Mouse (Mus musculus): ENCODE results near the gene Sec31a. TPM values are rescaled to one million over a fixed set of nuclear protein-coding genes. Genes with fewer than 3 reads are reported as not detected.

Sec31a gene
- total and polyA plus RNA-seq, 2 experiments from 2014 or later: 85.0 to 227 TPM

DNA sequence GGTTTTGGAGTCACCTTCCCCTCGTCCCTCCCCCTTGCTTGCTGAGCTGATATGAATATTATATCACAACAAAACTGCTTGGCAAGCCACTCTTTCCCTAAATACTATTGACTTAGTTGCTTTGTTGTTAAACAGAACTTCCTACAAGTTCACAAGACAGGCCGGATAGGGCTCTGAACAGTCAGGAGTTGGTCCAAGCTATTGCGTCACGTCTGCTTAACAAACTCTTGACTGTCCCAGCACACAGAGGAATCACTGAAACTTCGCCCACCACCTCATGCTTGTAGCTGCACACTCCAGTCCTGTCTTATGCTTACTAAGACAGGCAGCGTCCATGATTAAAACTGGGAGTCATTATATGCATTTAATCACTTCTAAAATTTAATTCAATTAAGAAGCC lies 46.9 kb downstream of the Sec31a start:
- Histone ChIP-seq H3K9ac (replicated peaks; ENCODE audit: low read length, poor library complexity, severe bottlenecking) (no peak overlapping the region), H3K4me2 (ENCODE audit: low read depth, low read length, poor library complexity, severe bottlenecking) (no peak overlapping the region), H3K9me3 (ENCODE audit: low read length) (no peaks in the 10 kb centered on the region), H3K36me3 (ENCODE audit: insufficient read depth, low read length) (peaks cover 61% of the 10 kb centered on the region), H3K4me3 (ENCODE audit: low read depth, low read length) (no peak overlapping the region), H3K4me1 (ENCODE audit: insufficient read depth, low read length) (no peaks in the 10 kb centered on the region), H3K27ac (ENCODE audit: low read depth, low read length) (no peak overlapping the region), H3K27me3 (ENCODE audit: insufficient read depth, low read length) (no peaks in the 10 kb centered on the region)
- 91% methylated on average over 6 of the region's 6 CpGs for WGBS
- ATAC-seq (ENCODE audit: low FRiP score): no peak
- no peak for TF ChIP-seq CTCF (IDR thresholded peaks at IDR 0.05)
- DNase-seq (ENCODE audit: low spot score): no peak

DNA sequence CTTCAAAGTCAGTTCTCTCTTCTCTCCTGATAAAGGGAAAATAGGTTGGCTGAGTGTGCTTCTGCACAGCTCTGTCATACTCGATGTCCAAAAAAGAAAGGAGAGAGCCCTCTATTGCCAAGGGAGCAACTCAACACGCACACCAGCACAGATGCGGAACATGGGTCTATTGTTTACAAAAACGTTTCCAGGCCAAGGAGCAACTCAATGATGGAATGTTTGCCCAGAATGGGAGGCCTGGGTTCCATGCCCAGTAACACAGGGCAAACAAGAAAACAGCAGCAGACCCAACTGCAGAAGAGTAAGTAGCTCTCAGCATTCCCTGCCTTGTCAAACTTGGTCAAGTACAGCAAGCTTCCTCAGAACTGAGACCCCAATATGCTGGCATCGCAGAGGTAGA lies 47.5 kb downstream of the Sec31a start:
- peaks cover 63% of the 10 kb centered on the region for H3K36me3 ChIP-seq (ENCODE audit: insufficient read depth, low read length)
- no peak overlapping the region for H3K9ac ChIP-seq (replicated peaks; ENCODE audit: low read length, poor library complexity, severe bottlenecking)
- 71% methylated on average over 5 of the region's 5 CpGs for WGBS
- no peaks in the 10 kb centered on the region for H3K27me3 ChIP-seq (ENCODE audit: insufficient read depth, low read length)
- no peak overlapping the region for H3K27ac ChIP-seq (ENCODE audit: low read depth, low read length)
- no peak overlapping the region for H3K4me3 ChIP-seq (ENCODE audit: low read depth, low read length)
- no peak for TF ChIP-seq CTCF (IDR thresholded peaks at IDR 0.05)
- H3K4me1 ChIP-seq (ENCODE audit: insufficient read depth, low read length): no peaks in the 10 kb centered on the region
- ATAC-seq (ENCODE audit: low FRiP score) (no peak), DNase-seq (ENCODE audit: low spot score) (no peak)
- H3K4me2 ChIP-seq (ENCODE audit: low read depth, low read length, poor library complexity, severe bottlenecking): no peak overlapping the region
- H3K9me3 ChIP-seq (ENCODE audit: low read length): no peaks in the 10 kb centered on the region

DNA sequence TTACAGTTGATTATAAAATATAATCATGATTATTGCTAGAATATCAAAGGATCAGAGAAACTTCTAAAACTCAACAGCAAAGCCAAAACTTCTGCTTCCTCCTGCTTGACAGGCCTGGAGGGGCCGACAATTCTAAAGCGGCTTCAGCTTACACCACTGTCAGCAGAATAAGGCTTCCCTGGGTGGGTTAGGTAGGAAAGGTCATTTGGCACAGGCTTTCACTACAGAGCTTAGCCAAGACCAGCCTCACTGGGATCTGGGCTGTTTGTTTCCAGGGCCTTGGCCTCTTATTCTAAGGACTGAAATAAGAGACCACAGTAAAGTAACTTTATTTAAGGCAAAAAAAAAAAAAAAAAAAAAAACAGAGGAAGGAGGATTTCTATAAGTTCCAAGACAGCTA lies 49.0 kb downstream of the Sec31a start:
- WGBS: 70% methylated on average over 2 of the region's 2 CpGs
- Histone ChIP-seq H3K27ac (ENCODE audit: low read depth, low read length) (no peak overlapping the region), H3K9ac (replicated peaks; ENCODE audit: low read length, poor library complexity, severe bottlenecking) (no peak overlapping the region), H3K36me3 (ENCODE audit: insufficient read depth, low read length) (peaks cover 67% of the 10 kb centered on the region), H3K4me1 (ENCODE audit: insufficient read depth, low read length) (no peaks in the 10 kb centered on the region), H3K4me2 (ENCODE audit: low read depth, low read length, poor library complexity, severe bottlenecking) (no peak overlapping the region), H3K4me3 (ENCODE audit: low read depth, low read length) (no peak overlapping the region), H3K9me3 (ENCODE audit: low read length) (no peaks in the 10 kb centered on the region), H3K27me3 (ENCODE audit: insufficient read depth, low read length) (no peaks in the 10 kb centered on the region)
- DNase-seq (ENCODE audit: low spot score) (no peak), ATAC-seq (ENCODE audit: low FRiP score) (no peak)
- TF ChIP-seq CTCF (IDR thresholded peaks at IDR 0.05): no peak

DNA sequence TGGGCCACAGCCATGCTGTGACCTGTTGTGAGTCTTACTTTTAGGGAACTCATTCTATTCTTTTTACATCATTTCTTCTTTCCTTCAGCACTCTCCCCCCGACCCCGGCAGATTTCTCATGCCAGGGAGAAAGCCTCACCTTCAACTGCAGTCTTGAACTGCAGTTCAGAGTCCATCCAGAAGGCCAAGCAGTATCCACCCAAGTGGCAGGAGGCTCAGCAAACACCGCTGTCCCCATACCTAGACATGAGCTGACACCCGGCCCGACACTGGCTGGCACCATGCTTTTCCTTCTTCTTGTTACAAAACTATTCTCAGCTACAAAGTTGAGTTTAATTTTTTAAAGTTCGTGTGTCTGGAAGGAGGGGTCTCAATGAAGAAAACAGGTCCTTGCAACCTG lies 55.7 kb downstream of the Sec31a start:
- Histone ChIP-seq H3K4me3 (ENCODE audit: low read depth, low read length) (no peak overlapping the region), H3K9ac (replicated peaks; ENCODE audit: low read length, poor library complexity, severe bottlenecking) (no peak overlapping the region), H3K4me1 (ENCODE audit: insufficient read depth, low read length) (no peaks in the 10 kb centered on the region; the same call in 1 of the 2 replicates), H3K9me3 (ENCODE audit: low read length) (no peaks in the 10 kb centered on the region), H3K27ac (ENCODE audit: low read depth, low read length) (no peak overlapping the region), H3K36me3 (ENCODE audit: insufficient read depth, low read length) (peaks cover 32% of the 10 kb centered on the region), H3K4me2 (ENCODE audit: low read depth, low read length, poor library complexity, severe bottlenecking) (no peak overlapping the region), H3K27me3 (ENCODE audit: insufficient read depth, low read length) (no peaks in the 10 kb centered on the region)
- 90% methylated on average over 6 of the region's 6 CpGs for WGBS
- ATAC-seq (ENCODE audit: low FRiP score) (no peak), DNase-seq (ENCODE audit: low spot score) (no peak)
- no peak for TF ChIP-seq CTCF (IDR thresholded peaks at IDR 0.05)

DNA sequence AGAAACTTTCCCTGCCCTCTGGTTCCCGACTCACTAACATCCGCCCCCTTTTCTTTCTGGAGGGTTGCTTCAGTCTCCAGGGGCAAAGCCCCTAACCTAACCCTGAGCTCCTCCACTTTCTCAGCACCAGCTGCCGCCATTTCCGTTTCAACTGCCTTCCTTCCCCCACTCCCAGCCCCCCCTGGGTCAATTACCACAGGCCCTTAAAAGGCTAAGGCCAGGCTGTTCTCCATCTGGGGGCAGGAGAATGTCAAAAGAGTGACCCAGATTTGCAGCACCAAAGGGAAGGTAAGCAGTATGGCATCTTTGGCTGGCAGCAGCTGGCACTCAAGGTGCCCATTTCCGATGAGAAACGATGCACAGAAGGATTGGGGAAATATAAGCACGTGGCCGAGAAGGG lies 57.7 kb downstream of the Sec31a start:
- WGBS: 51% methylated on average over 8 of the region's 8 CpGs
- ATAC-seq (ENCODE audit: low FRiP score): no peak
- H3K4me3 ChIP-seq (ENCODE audit: low read depth, low read length): no peak overlapping the region
- no peak overlapping the region for H3K9ac ChIP-seq (replicated peaks; ENCODE audit: low read length, poor library complexity, severe bottlenecking)
- TF ChIP-seq CTCF (IDR thresholded peaks at IDR 0.05): no peak
- H3K27me3 ChIP-seq (ENCODE audit: insufficient read depth, low read length): no peaks in the 10 kb centered on the region
- H3K27ac ChIP-seq (ENCODE audit: low read depth, low read length): no peak overlapping the region
- no peaks in the 10 kb centered on the region for H3K9me3 ChIP-seq (ENCODE audit: low read length)
- no peak overlapping the region for H3K4me2 ChIP-seq (ENCODE audit: low read depth, low read length, poor library complexity, severe bottlenecking)
- no peaks in the 10 kb centered on the region; the same call in 1 of the 2 replicates for H3K4me1 ChIP-seq (ENCODE audit: insufficient read depth, low read length)
- no peak for DNase-seq (ENCODE audit: low spot score)
- H3K36me3 ChIP-seq (ENCODE audit: insufficient read depth, low read length): peaks cover 17% of the 10 kb centered on the region

DNA sequence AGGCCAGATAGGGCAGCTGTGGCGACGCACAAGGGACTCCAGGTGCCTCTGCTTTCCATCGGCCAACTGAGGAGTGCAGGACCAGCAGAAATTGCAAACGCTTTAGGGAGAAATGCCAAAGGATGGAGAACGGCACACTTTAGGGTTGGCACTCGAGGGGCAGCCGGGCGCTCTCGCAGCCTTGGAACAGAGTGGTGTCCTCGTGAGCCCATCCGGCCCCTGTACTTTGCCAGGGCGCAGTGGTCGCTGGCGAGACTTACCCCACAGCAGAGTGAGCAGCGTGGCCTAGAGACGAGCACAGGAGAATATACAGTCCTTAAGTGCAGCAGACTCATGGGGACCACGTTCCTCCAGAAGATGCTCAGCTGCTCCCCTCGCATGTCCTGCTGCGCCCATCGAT lies 61.4 kb downstream of the Sec31a start:
- no peak overlapping the region for H3K4me2 ChIP-seq (ENCODE audit: low read depth, low read length, poor library complexity, severe bottlenecking)
- H3K4me3 ChIP-seq (ENCODE audit: low read depth, low read length): no peak overlapping the region
- no peak overlapping the region for H3K27ac ChIP-seq (ENCODE audit: low read depth, low read length)
- H3K36me3 ChIP-seq (ENCODE audit: insufficient read depth, low read length): no peaks in the 10 kb centered on the region
- H3K9ac ChIP-seq (replicated peaks; ENCODE audit: low read length, poor library complexity, severe bottlenecking): no peak overlapping the region
- H3K4me1 ChIP-seq (ENCODE audit: insufficient read depth, low read length): no peaks in the 10 kb centered on the region; the same call in 1 of the 2 replicates
- no peak for DNase-seq (ENCODE audit: low spot score)
- TF ChIP-seq CTCF (IDR thresholded peaks at IDR 0.05): no peak
- H3K9me3 ChIP-seq (ENCODE audit: low read length): no peaks in the 10 kb centered on the region
- WGBS: 97% methylated on average over 20 of the region's 20 CpGs
- no peak for ATAC-seq (ENCODE audit: low FRiP score)
- H3K27me3 ChIP-seq (ENCODE audit: insufficient read depth, low read length): no peaks in the 10 kb centered on the region

All from midbrain, postnatal 0 days (tissue).